Mouse (Mus musculus): ENCODE results near the gene Slc6a2.

Slc6a2 gene

DNA sequence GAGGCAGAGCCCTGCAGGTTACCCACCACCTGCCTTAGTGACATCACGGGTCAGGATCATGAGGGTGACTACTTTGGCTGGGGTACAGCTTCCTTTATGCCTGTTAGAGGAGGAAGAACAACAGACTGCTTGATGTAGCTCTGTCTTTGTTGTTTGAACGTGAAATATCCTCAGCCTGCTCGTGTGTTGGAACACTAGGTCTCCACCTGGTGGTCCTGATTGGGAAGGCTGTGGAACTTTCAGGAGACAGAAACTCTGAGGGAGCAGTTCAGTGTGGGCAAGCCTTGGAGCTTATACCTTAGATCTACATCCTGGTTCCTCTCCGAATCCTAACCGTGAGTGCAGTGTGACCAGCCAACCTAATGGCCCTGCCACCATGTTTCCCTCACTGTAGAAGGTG is 61.9 kb downstream of the Slc6a2 start:
- no peak for DNase-seq (ENCODE audit: extremely low spot score, low read depth, low spot score)

- no peak for DNase-seq (ENCODE audit: extremely low spot score, low read depth, low spot score)
Measured at GRCm38 (mm10) chr8:93030664-93031063, 70.8 kb downstream of the Slc6a2 start.

DNA sequence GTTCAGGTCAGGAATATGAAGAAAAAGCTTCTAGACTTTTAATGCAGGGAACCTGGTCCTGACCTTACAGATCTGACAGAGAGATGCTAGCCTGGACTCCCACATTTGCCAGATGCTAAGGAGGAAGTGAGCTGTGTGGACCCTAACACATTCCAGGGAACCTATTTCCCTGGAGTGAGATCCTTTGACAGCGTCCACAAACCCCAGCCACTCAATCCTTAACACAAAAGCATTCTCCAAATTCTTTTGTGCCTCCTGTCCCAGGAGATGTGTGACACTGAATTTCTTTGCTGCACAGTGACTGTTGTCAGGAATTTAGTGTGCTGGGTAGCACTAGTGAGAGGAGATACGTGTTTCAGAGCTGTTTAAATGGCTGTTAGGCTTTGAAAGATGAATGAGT is 79.0 kb downstream of the Slc6a2 start:
- DNase-seq (ENCODE audit: extremely low spot score, low read depth, low spot score): no peak

GRCm38 (mm10) chr8:93040256-93040655 is 80.4 kb downstream of the Slc6a2 start:
- DNase-seq (ENCODE audit: extremely low spot score, low read depth, low spot score): no peak

DNA sequence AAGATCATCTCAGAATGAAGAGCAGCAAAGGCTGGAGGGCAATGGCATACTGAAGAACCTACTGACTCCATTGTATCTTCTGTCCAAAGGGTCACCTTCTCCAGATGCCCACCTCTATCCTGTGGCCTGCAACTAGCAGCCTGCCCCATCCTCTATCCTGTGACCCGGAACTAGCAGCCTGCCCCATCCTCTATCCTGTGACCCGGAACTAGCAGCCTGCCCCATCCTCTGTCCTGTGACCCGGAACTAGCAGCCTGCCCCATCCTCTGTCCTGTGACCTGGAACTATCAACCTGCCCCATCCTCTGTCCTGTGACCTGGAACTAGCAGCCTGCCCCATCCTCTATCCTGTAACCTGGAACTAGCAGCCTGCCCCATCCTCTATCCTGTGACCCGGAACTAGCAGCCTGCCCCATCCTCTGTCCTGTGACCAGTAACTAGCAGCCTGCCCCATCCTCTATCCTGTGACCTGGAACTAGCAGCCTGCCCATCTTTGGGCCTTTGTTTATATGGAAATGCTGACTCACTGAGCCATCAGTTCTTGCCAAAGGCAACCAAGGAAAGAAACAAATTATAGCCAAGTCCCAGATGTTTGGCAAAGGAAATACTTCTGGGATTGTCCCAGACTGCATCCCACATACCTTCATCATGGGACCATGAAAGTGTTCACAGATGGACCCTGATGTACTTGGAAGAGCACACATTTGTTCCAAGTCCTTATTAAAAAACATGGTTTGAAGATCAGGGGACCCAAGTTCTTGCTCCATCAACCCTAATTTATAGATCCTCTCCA is 81.1 kb downstream of the Slc6a2 start:
- no peak for DNase-seq (ENCODE audit: extremely low spot score, low read depth, low spot score)

- no peak for DNase-seq (ENCODE audit: extremely low spot score, low read depth, low spot score)
Measured at GRCm38 (mm10) chr8:93043083-93043482, 83.2 kb downstream of the Slc6a2 start.

DNA sequence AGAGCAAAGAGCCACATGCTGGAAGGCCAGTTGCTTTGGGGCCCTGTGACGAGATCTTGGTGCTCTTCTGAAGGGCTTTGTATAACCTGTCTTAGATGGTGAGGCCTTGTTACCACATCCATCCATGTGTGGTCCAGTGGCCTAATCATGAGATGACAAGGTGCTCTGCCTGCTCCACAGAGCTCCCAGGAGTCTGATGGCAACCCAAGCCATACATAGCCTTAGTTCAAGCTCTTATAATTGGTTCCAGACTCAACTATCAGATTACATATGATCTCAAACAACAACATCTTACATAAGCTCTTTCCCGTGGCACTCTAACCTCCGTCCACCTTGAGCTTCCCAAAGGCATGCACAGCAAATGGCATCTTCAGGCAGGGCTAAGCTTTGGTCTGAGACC is 88.2 kb downstream of the Slc6a2 start, which contains the start of gene Ces1a:
Gene Ces1a (minus strand): TSS at position 101 of the 400 bp plus-strand sequence.
- no peak for DNase-seq (ENCODE audit: extremely low spot score, low read depth, low spot score)

GRCm38 (mm10) chr8:93048510-93049416 is 88.9 kb downstream of the Slc6a2 start:
- no peak for DNase-seq (ENCODE audit: extremely low spot score, low read depth, low spot score)
